Mouse (Mus musculus): ENCODE results near the gene Mrpl28.

DNA sequence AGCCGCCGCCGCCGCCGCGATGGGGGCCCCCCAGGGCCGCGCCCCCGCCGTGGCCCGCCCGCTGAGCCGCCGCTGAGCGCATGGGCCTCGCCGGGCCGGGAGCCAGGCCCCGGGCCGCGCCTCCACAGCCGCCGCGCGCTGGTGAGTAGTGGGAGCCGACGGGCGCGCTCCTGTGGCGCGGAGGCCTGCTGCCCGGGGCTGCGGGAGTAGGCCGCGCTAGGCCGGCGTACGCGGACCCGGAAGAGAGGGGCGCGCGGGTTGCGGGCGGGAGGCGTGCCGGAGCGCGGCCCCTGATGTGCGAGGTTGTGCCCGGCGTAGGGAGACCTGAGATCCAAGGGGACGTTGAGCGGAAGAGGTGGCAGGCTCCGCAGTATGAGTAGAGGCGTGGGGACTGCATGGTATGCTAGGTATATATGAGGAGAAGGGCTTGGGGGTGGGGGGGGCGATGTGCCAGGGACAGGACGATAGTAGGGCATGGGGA lies 15.6 kb downstream of the Mrpl28 start:
- TF ChIP-seq GATA1 (IDR thresholded peaks at IDR 0.05; ENCODE audit: borderline replicate concordance, low read length) (no peak), FLI1 (IDR thresholded peaks at IDR 0.05; ENCODE audit: low read length) (no peak)
